Mouse (Mus musculus): ENCODE measurements around the gene Ptger1. TPM values are rescaled to one million over a fixed set of nuclear protein-coding genes. Genes with fewer than 3 reads are reported as not detected.

The Ptger1 gene
- polyA plus RNA-seq, 1 experiment: 2.9 TPM

GRCm38 (mm10) chr8:83623549-83623948 lies 42.9 kb upstream of the Ptger1 start:
- TF ChIP-seq POLR2A (IDR thresholded peaks at IDR 0.05; ENCODE audit: low read depth, low read length) (no peak), CTCF (IDR thresholded peaks at IDR 0.05; ENCODE audit: extremely low read depth, insufficient read length, insufficient replicate concordance, low read depth, low read length) (no peak)
- peaks cover 2% of the 10 kb centered on the region for H3K4me1 ChIP-seq (ENCODE audit: control insufficient read depth, insufficient read depth, insufficient read length, low read length)
- no peak overlapping the region for H3K4me3 ChIP-seq (ENCODE audit: low read depth, low read length)
- WGBS: 91% methylated on average over 7 of the region's 7 CpGs
- no peak overlapping the region for H3K27ac ChIP-seq (ENCODE audit: insufficient read depth, low read depth, low read length)
- H3K27me3 ChIP-seq (ENCODE audit: control insufficient read depth, insufficient read depth, low read length): no peaks in the 10 kb centered on the region
- no peaks in the 10 kb centered on the region for H3K36me3 ChIP-seq (ENCODE audit: control insufficient read depth, insufficient read depth, low read length)

GRCm38 (mm10) chr8:83624739-83625138 lies 41.7 kb upstream of the Ptger1 start:
- Histone ChIP-seq H3K36me3 (ENCODE audit: control insufficient read depth, insufficient read depth, low read length) (no peaks in the 10 kb centered on the region), H3K27me3 (ENCODE audit: control insufficient read depth, insufficient read depth, low read length) (no peaks in the 10 kb centered on the region), H3K4me1 (ENCODE audit: control insufficient read depth, insufficient read depth, insufficient read length, low read length) (peaks cover 2% of the 10 kb centered on the region), H3K27ac (ENCODE audit: insufficient read depth, low read depth, low read length) (no peak overlapping the region), H3K4me3 (ENCODE audit: low read depth, low read length) (no peak overlapping the region)
- TF ChIP-seq CTCF (IDR thresholded peaks at IDR 0.05; ENCODE audit: extremely low read depth, insufficient read length, insufficient replicate concordance, low read depth, low read length) (peak; percentile 54; the same call in 1 of the 2 replicates), POLR2A (IDR thresholded peaks at IDR 0.05; ENCODE audit: low read depth, low read length) (no peak)
- WGBS: 27% methylated on average over 3 of the region's 3 CpGs

- H3K27ac ChIP-seq (ENCODE audit: insufficient read depth, low read depth, low read length): no peak overlapping the region
- TF ChIP-seq CTCF (IDR thresholded peaks at IDR 0.05; ENCODE audit: extremely low read depth, insufficient read length, insufficient replicate concordance, low read depth, low read length) (no peak), POLR2A (IDR thresholded peaks at IDR 0.05; ENCODE audit: low read depth, low read length) (no peak)
- WGBS: 80% methylated on average over 6 of the region's 6 CpGs
- no peaks in the 10 kb centered on the region for H3K36me3 ChIP-seq (ENCODE audit: control insufficient read depth, insufficient read depth, low read length)
- no peak overlapping the region for H3K4me3 ChIP-seq (ENCODE audit: low read depth, low read length)
- no peaks in the 10 kb centered on the region for H3K27me3 ChIP-seq (ENCODE audit: control insufficient read depth, insufficient read depth, low read length)
- peaks cover 2% of the 10 kb centered on the region for H3K4me1 ChIP-seq (ENCODE audit: control insufficient read depth, insufficient read depth, insufficient read length, low read length)
These were observed 40.7 kb upstream of the Ptger1 start for GRCm38 (mm10) chr8:83625676-83626299.

GRCm38 (mm10) chr8:83632083-83632707 lies 34.3 kb upstream of the Ptger1 start:
- Histone ChIP-seq H3K4me3 (ENCODE audit: low read depth, low read length) (no peak overlapping the region), H3K27me3 (ENCODE audit: control insufficient read depth, insufficient read depth, low read length) (no peaks in the 10 kb centered on the region), H3K36me3 (ENCODE audit: control insufficient read depth, insufficient read depth, low read length) (no peaks in the 10 kb centered on the region), H3K4me1 (ENCODE audit: control insufficient read depth, insufficient read depth, insufficient read length, low read length) (no peaks in the 10 kb centered on the region), H3K27ac (ENCODE audit: insufficient read depth, low read depth, low read length) (no peak overlapping the region)
- TF ChIP-seq CTCF (IDR thresholded peaks at IDR 0.05; ENCODE audit: extremely low read depth, insufficient read length, insufficient replicate concordance, low read depth, low read length) (no peak), POLR2A (IDR thresholded peaks at IDR 0.05; ENCODE audit: low read depth, low read length) (no peak)
- 64% methylated on average over 7 of the region's 7 CpGs for WGBS

- no peak overlapping the region for H3K4me3 ChIP-seq (ENCODE audit: low read depth, low read length)
- H3K27me3 ChIP-seq (ENCODE audit: control insufficient read depth, insufficient read depth, low read length): no peaks in the 10 kb centered on the region; the same call in 1 of the 2 replicates
- no peaks in the 10 kb centered on the region for H3K36me3 ChIP-seq (ENCODE audit: control insufficient read depth, insufficient read depth, low read length)
- no peak for TF ChIP-seq CTCF (IDR thresholded peaks at IDR 0.05; ENCODE audit: extremely low read depth, insufficient read length, insufficient replicate concordance, low read depth, low read length)
- TF ChIP-seq POLR2A (IDR thresholded peaks at IDR 0.05; ENCODE audit: low read depth, low read length): no peak
- 72% methylated on average over 4 of the region's 4 CpGs for WGBS
- H3K27ac ChIP-seq (ENCODE audit: insufficient read depth, low read depth, low read length): no peak overlapping the region
- H3K4me1 ChIP-seq (ENCODE audit: control insufficient read depth, insufficient read depth, insufficient read length, low read length): no peaks in the 10 kb centered on the region
These were observed 27.6 kb upstream of the Ptger1 start for GRCm38 (mm10) chr8:83638856-83639255.

- Histone ChIP-seq H3K27me3 (ENCODE audit: control insufficient read depth, insufficient read depth, low read length) (no peaks in the 10 kb centered on the region; the same call in 1 of the 2 replicates), H3K4me1 (ENCODE audit: control insufficient read depth, insufficient read depth, insufficient read length, low read length) (no peaks in the 10 kb centered on the region), H3K4me3 (ENCODE audit: low read depth, low read length) (no peak overlapping the region), H3K27ac (ENCODE audit: insufficient read depth, low read depth, low read length) (no peak overlapping the region), H3K36me3 (ENCODE audit: control insufficient read depth, insufficient read depth, low read length) (no peaks in the 10 kb centered on the region)
- WGBS: 24% methylated on average over 5 of the region's 5 CpGs
- no peak for TF ChIP-seq CTCF (IDR thresholded peaks at IDR 0.05; ENCODE audit: extremely low read depth, insufficient read length, insufficient replicate concordance, low read depth, low read length)
- TF ChIP-seq POLR2A (IDR thresholded peaks at IDR 0.05; ENCODE audit: low read depth, low read length): no peak
These were observed 26.8 kb upstream of the Ptger1 start for GRCm38 (mm10) chr8:83639649-83640048.

GRCm38 (mm10) chr8:83647511-83647910 lies 19.0 kb upstream of the Ptger1 start:
- H3K27me3 ChIP-seq (ENCODE audit: control insufficient read depth, insufficient read depth, low read length): no peaks in the 10 kb centered on the region; the same call in 1 of the 2 replicates
- H3K4me1 ChIP-seq (ENCODE audit: control insufficient read depth, insufficient read depth, insufficient read length, low read length): peaks cover 3% of the 10 kb centered on the region; the same call in 1 of the 2 replicates
- 96% methylated on average over 11 of the region's 11 CpGs for WGBS
- no peaks in the 10 kb centered on the region for H3K36me3 ChIP-seq (ENCODE audit: control insufficient read depth, insufficient read depth, low read length)
- no peak overlapping the region for H3K27ac ChIP-seq (ENCODE audit: insufficient read depth, low read depth, low read length)
- TF ChIP-seq CTCF (IDR thresholded peaks at IDR 0.05; ENCODE audit: extremely low read depth, insufficient read length, insufficient replicate concordance, low read depth, low read length) (no peak), POLR2A (IDR thresholded peaks at IDR 0.05; ENCODE audit: low read depth, low read length) (no peak)
- H3K4me3 ChIP-seq (ENCODE audit: low read depth, low read length): no peak overlapping the region
